Mouse (Mus musculus): ENCODE measurements around the gene C130060K24Rik. TPM values are rescaled to one million over a fixed set of nuclear protein-coding genes. Genes with fewer than 3 reads are reported as not detected.
A peak's percentile ranks its signal among the peaks of the same experiment; 100 is the strongest.

Gene C130060K24Rik
- polyA plus RNA-seq, 1 experiment from 2014 or later: 0.81 TPM

GRCm38 (mm10) chr6:65427065-65427464 lies 46.2 kb downstream of the C130060K24Rik start:
- no peak overlapping the region for H3K27ac ChIP-seq (ENCODE audit: low read depth, low read length)
- no peaks in the 10 kb centered on the region for H3K9me3 ChIP-seq (replicated peaks; ENCODE audit: control insufficient read depth, low read length)
- DNase-seq (ENCODE audit: low spot score) (peak; percentile 39), ATAC-seq (peak; percentile 32; the same call in 1 of the 2 replicates)
- H3K4me3 ChIP-seq (ENCODE audit: low read depth, low read length): no peak overlapping the region
- no peaks in the 10 kb centered on the region for H3K36me3 ChIP-seq (ENCODE audit: control insufficient read depth, insufficient read depth, low read length)
- WGBS: 80% methylated on average over 8 of the region's 8 CpGs
- H3K9ac ChIP-seq (ENCODE audit: low read length): no peak overlapping the region
- H3K4me1 ChIP-seq (ENCODE audit: control insufficient read depth, insufficient read depth, low read length): no peaks in the 10 kb centered on the region
- no peak overlapping the region for H3K4me2 ChIP-seq (ENCODE audit: low read length)
- H3K27me3 ChIP-seq (replicated peaks; ENCODE audit: control insufficient read depth, insufficient read depth, low read length): no peaks in the 10 kb centered on the region

- H3K4me3 ChIP-seq (ENCODE audit: low read depth, low read length): no peak overlapping the region
- ATAC-seq (no peak), DNase-seq (ENCODE audit: low spot score) (no peak)
- no peaks in the 10 kb centered on the region for H3K27me3 ChIP-seq (replicated peaks; ENCODE audit: control insufficient read depth, insufficient read depth, low read length)
- H3K27ac ChIP-seq (ENCODE audit: low read depth, low read length): no peak overlapping the region
- no peaks in the 10 kb centered on the region for H3K36me3 ChIP-seq (ENCODE audit: control insufficient read depth, insufficient read depth, low read length)
- no peaks in the 10 kb centered on the region for H3K9me3 ChIP-seq (replicated peaks; ENCODE audit: control insufficient read depth, low read length)
- H3K4me1 ChIP-seq (ENCODE audit: control insufficient read depth, insufficient read depth, low read length): no peaks in the 10 kb centered on the region
- no peak overlapping the region for H3K4me2 ChIP-seq (ENCODE audit: low read length)
- H3K9ac ChIP-seq (ENCODE audit: low read length): no peak overlapping the region
- 90% methylated on average over 5 of the region's 5 CpGs for WGBS
Measured at GRCm38 (mm10) chr6:65433159-65433558, 52.3 kb downstream of the C130060K24Rik start.

GRCm38 (mm10) chr6:65453465-65453864 lies 72.6 kb downstream of the C130060K24Rik start:
- Histone ChIP-seq H3K9me3 (replicated peaks; ENCODE audit: control insufficient read depth, low read length) (no peaks in the 10 kb centered on the region), H3K27me3 (replicated peaks; ENCODE audit: control insufficient read depth, insufficient read depth, low read length) (no peaks in the 10 kb centered on the region), H3K4me3 (ENCODE audit: low read depth, low read length) (no peak overlapping the region), H3K36me3 (ENCODE audit: control insufficient read depth, insufficient read depth, low read length) (no peaks in the 10 kb centered on the region), H3K4me2 (ENCODE audit: low read length) (no peak overlapping the region), H3K27ac (ENCODE audit: low read depth, low read length) (no peak overlapping the region), H3K9ac (ENCODE audit: low read length) (no peak overlapping the region), H3K4me1 (ENCODE audit: control insufficient read depth, insufficient read depth, low read length) (no peaks in the 10 kb centered on the region)
- DNase-seq (ENCODE audit: low spot score): peak; percentile 83
- peak; percentile 80 for ATAC-seq

GRCm38 (mm10) chr6:65465294-65465693 lies 84.4 kb downstream of the C130060K24Rik start:
- Histone ChIP-seq H3K4me3 (ENCODE audit: low read depth, low read length) (no peak overlapping the region), H3K4me2 (ENCODE audit: low read length) (no peak overlapping the region), H3K27ac (ENCODE audit: low read depth, low read length) (no peak overlapping the region), H3K4me1 (ENCODE audit: control insufficient read depth, insufficient read depth, low read length) (no peaks in the 10 kb centered on the region), H3K9ac (ENCODE audit: low read length) (no peak overlapping the region), H3K9me3 (replicated peaks; ENCODE audit: control insufficient read depth, low read length) (no peaks in the 10 kb centered on the region), H3K36me3 (ENCODE audit: control insufficient read depth, insufficient read depth, low read length) (no peaks in the 10 kb centered on the region), H3K27me3 (replicated peaks; ENCODE audit: control insufficient read depth, insufficient read depth, low read length) (no peaks in the 10 kb centered on the region)
- ATAC-seq (no peak), DNase-seq (ENCODE audit: low spot score) (no peak)
- 97% methylated on average over 1 of the region's 1 CpGs for WGBS

- Histone ChIP-seq H3K4me2 (ENCODE audit: low read length) (no peak overlapping the region), H3K27me3 (replicated peaks; ENCODE audit: control insufficient read depth, insufficient read depth, low read length) (no peaks in the 10 kb centered on the region), H3K9ac (ENCODE audit: low read length) (no peak overlapping the region), H3K27ac (ENCODE audit: low read depth, low read length) (no peak overlapping the region), H3K4me3 (ENCODE audit: low read depth, low read length) (no peak overlapping the region), H3K9me3 (replicated peaks; ENCODE audit: control insufficient read depth, low read length) (no peaks in the 10 kb centered on the region), H3K4me1 (ENCODE audit: control insufficient read depth, insufficient read depth, low read length) (no peaks in the 10 kb centered on the region), H3K36me3 (ENCODE audit: control insufficient read depth, insufficient read depth, low read length) (no peaks in the 10 kb centered on the region)
- DNase-seq (ENCODE audit: low spot score) (no peak), ATAC-seq (no peak)
- WGBS: 80% methylated on average over 5 of the region's 5 CpGs
Measured at GRCm38 (mm10) chr6:65470320-65470719, 89.4 kb downstream of the C130060K24Rik start.

- DNase-seq (ENCODE audit: low spot score) (no peak), ATAC-seq (no peak)
- Histone ChIP-seq H3K4me3 (ENCODE audit: low read depth, low read length) (no peak overlapping the region), H3K9ac (ENCODE audit: low read length) (no peak overlapping the region), H3K4me1 (ENCODE audit: control insufficient read depth, insufficient read depth, low read length) (no peaks in the 10 kb centered on the region), H3K36me3 (ENCODE audit: control insufficient read depth, insufficient read depth, low read length) (no peaks in the 10 kb centered on the region), H3K9me3 (replicated peaks; ENCODE audit: control insufficient read depth, low read length) (no peaks in the 10 kb centered on the region), H3K27ac (ENCODE audit: low read depth, low read length) (no peak overlapping the region), H3K27me3 (replicated peaks; ENCODE audit: control insufficient read depth, insufficient read depth, low read length) (no peaks in the 10 kb centered on the region), H3K4me2 (ENCODE audit: low read length) (no peak overlapping the region)
- 94% methylated on average over 7 of the region's 7 CpGs for WGBS
Measured at GRCm38 (mm10) chr6:65472455-65472854, 91.5 kb downstream of the C130060K24Rik start.

- Histone ChIP-seq H3K4me1 (ENCODE audit: control insufficient read depth, insufficient read depth, low read length) (no peaks in the 10 kb centered on the region), H3K9ac (ENCODE audit: low read length) (no peak overlapping the region), H3K27me3 (replicated peaks; ENCODE audit: control insufficient read depth, insufficient read depth, low read length) (no peaks in the 10 kb centered on the region), H3K4me2 (ENCODE audit: low read length) (no peak overlapping the region), H3K9me3 (replicated peaks; ENCODE audit: control insufficient read depth, low read length) (no peaks in the 10 kb centered on the region), H3K36me3 (ENCODE audit: control insufficient read depth, insufficient read depth, low read length) (no peaks in the 10 kb centered on the region), H3K27ac (ENCODE audit: low read depth, low read length) (no peak overlapping the region), H3K4me3 (ENCODE audit: low read depth, low read length) (no peak overlapping the region)
- ATAC-seq (no peak), DNase-seq (ENCODE audit: low spot score) (no peak)
Measured at GRCm38 (mm10) chr6:65498786-65499185, 117.9 kb downstream of the C130060K24Rik start.

Other genes with a start within 250 kb of the C130060K24Rik start
- 2.8 and 3.9 TPM in 2 replicates for gene Hpgds, start 236.2 kb upstream of the C130060K24Rik start, polyA plus RNA-seq (2014; fragmentation: Nextera tagmentation; extraction: Ambion mirVana)
- not detected in 2 replicates for gene Tnip3, start 144.2 kb downstream of the C130060K24Rik start, polyA plus RNA-seq (2014; fragmentation: Nextera tagmentation; extraction: Ambion mirVana)

Measured in forebrain, embryonic 14.5 days (tissue).